9 mouse cellular contexts compared by ENCODE assay signal in genomic region chr2:77249771-77250681, GRCm38 (mm10). TPM values are rescaled to one million over a fixed set of nuclear protein-coding genes. Genes with fewer than 3 reads are reported as not detected.
DNase-seq lines count a peak whose midpoint lies in the region; ATAC-seq and TF ChIP-seq lines count a peak whose summit lies in the region.
"Had no signal": no experiment of that assay in that cellular context is flagged by ENCODE, and none has a peak within 500 bp of the region (broad histone marks: within the 10 kb centered on the region; RNA-seq: fewer than 3 reads in every experiment).

No protein-coding gene starts in this region.

- TF ChIP-seq POLR2A in thymus, adult 2 months (IDR thresholded peaks at IDR 0.05; ENCODE audit: control insufficient read depth, extremely low read depth, insufficient read depth, low read length, poor library complexity): no peak

- H3K9me3 ChIP-seq in forebrain, embryonic 14.5 days (replicated peaks; ENCODE audit: control insufficient read depth, low read length): no peaks in the 10 kb centered on the region
- no peaks in the 10 kb centered on the region for H3K9me3 ChIP-seq in intestine, embryonic 15.5 days
- H3K9me3 ChIP-seq in lung, postnatal 0 days (ENCODE audit: low read length): no peaks in the 10 kb centered on the region

- H3K4me3 ChIP-seq in thymus, adult 2 months (ENCODE audit: control insufficient read depth, insufficient read depth, low read length): no peak overlapping the region
- H3K4me3 ChIP-seq in forebrain, embryonic 14.5 days (ENCODE audit: low read depth, low read length): no peak overlapping the region
- no peak overlapping the region for H3K4me3 ChIP-seq in intestine, embryonic 15.5 days (replicated peaks)
- H3K4me3 ChIP-seq in lung, postnatal 0 days (ENCODE audit: low read depth, low read length): no peak overlapping the region
- H3K4me3 ChIP-seq: myocyte had no signal

- H3K4me2 ChIP-seq in forebrain, embryonic 14.5 days (ENCODE audit: low read length): no peak overlapping the region
- H3K4me2 ChIP-seq in intestine, embryonic 15.5 days (replicated peaks): no peak overlapping the region
- H3K4me2 ChIP-seq in lung, postnatal 0 days (replicated peaks; ENCODE audit: low read depth, low read length): no peak overlapping the region

- no peaks in the 10 kb centered on the region for H3K36me3 ChIP-seq in thymus, adult 2 months (ENCODE audit: control insufficient read depth, insufficient read depth, low read length)
- H3K36me3 ChIP-seq in forebrain, embryonic 14.5 days (ENCODE audit: control insufficient read depth, insufficient read depth, low read length): 0 out of 2 replicates have a peak, but pooled peaks cover 5% of the 10 kb centered on the region
- no peaks in the 10 kb centered on the region for H3K36me3 ChIP-seq in intestine, embryonic 15.5 days
- no peaks in the 10 kb centered on the region for H3K36me3 ChIP-seq in lung, postnatal 0 days (ENCODE audit: insufficient read depth, low read length)

- H3K4me1 ChIP-seq in thymus, adult 2 months (replicated peaks; ENCODE audit: control insufficient read depth, insufficient read depth, low read length): peaks cover 13% of the 10 kb centered on the region; the same call in 1 of the 2 replicates
- peaks cover 9% of the 10 kb centered on the region for H3K4me1 ChIP-seq in forebrain, embryonic 14.5 days (ENCODE audit: control insufficient read depth, insufficient read depth, low read length)
- no peaks in the 10 kb centered on the region for H3K4me1 ChIP-seq in intestine, embryonic 15.5 days (replicated peaks)
- H3K4me1 ChIP-seq in lung, postnatal 0 days (ENCODE audit: insufficient read depth, low read depth, low read length): peaks cover 4% of the 10 kb centered on the region; the same call in 1 of the 2 replicates

- DNase-seq in thymus, adult 2 months: no peak
- DNase-seq in thymus, adult 18-20 months: no peak
- DNase-seq in c-Kit-positive CD71-positive TER-119-negative erythroid progenitor cells, embryonic 14.5 days (ENCODE audit: low read depth): peak; percentile 5
- peak; percentile 64 for DNase-seq in forebrain, embryonic 14.5 days (ENCODE audit: low spot score)
- peak; percentile 70 for DNase-seq in lung, postnatal 0 days (ENCODE audit: low spot score)
- peak; percentile 84 for DNase-seq in retina, postnatal 1 day
- DNase-seq in frontal cortex, postnatal 25 days (ENCODE audit: low spot score in 2 of 2): no peak

- no peaks in the 10 kb centered on the region for H3K27me3 ChIP-seq in thymus, adult 2 months (ENCODE audit: control insufficient read depth, insufficient read depth, low read length)
- H3K27me3 ChIP-seq in forebrain, embryonic 14.5 days (replicated peaks; ENCODE audit: control insufficient read depth, insufficient read depth, low read length): no peaks in the 10 kb centered on the region
- no peaks in the 10 kb centered on the region for H3K27me3 ChIP-seq in intestine, embryonic 15.5 days (replicated peaks)
- no peaks in the 10 kb centered on the region for H3K27me3 ChIP-seq in lung, postnatal 0 days (replicated peaks; ENCODE audit: insufficient read depth, low read length)

- H3K9ac ChIP-seq in forebrain, embryonic 14.5 days (ENCODE audit: low read length): no peak overlapping the region
- H3K9ac ChIP-seq in intestine, embryonic 15.5 days: no peak overlapping the region
- H3K9ac ChIP-seq in lung, postnatal 0 days (replicated peaks; ENCODE audit: low read depth): no peak overlapping the region

- WGBS in thymus, adult 2 months: 49% methylated on average over 8 of the region's 8 CpGs
- 34% methylated on average over 8 of the region's 8 CpGs for WGBS in forebrain, embryonic 14.5 days
- 35% methylated on average over 8 of the region's 8 CpGs for WGBS in intestine, embryonic 15.5 days
- 48% methylated on average over 8 of the region's 8 CpGs for WGBS in lung, postnatal 0 days

- no peak for TF ChIP-seq EP300 in lung, postnatal 0 days (IDR thresholded peaks at IDR 0.05)

- 0 out of 2 replicates have a peak overlapping the region, but pooled peaks have one; percentile 48 for H3K27ac ChIP-seq in thymus, adult 2 months (ENCODE audit: control insufficient read depth, insufficient read depth, low read length)
- no peak overlapping the region; the same call in 1 of the 2 replicates for H3K27ac ChIP-seq in forebrain, embryonic 14.5 days (ENCODE audit: low read depth, low read length)
- no peak overlapping the region for H3K27ac ChIP-seq in intestine, embryonic 15.5 days
- no peak overlapping the region for H3K27ac ChIP-seq in lung, postnatal 0 days (ENCODE audit: low read length)

- TF ChIP-seq CTCF in thymus, adult 2 months (IDR thresholded peaks at IDR 0.05; ENCODE audit: borderline replicate concordance, control insufficient read depth, extremely low read depth, insufficient read depth, low read length, poor library complexity): no peak
- peak; percentile 89 for TF ChIP-seq CTCF in lung, postnatal 0 days (IDR thresholded peaks at IDR 0.05)

- ATAC-seq in forebrain, embryonic 14.5 days: peak; percentile 27; the same call in 1 of the 2 replicates
- ATAC-seq in intestine, embryonic 15.5 days: peak; percentile 69
- ATAC-seq in lung, postnatal 0 days: 0 out of 2 replicates have a peak, but pooled peaks have one; percentile 47

RNA-seq across cellular contexts. Expression of gene Sestd1, which starts 30.4 kb away (rescaled TPM):
- 9.4 and 9.7 TPM in 2 replicates for polyA plus RNA-seq in thymus, adult 2 months (2012; rRNA removed)
- 32.3 and 43.1 TPM in 2 replicates for polyA plus RNA-seq in forebrain, embryonic 14.5 days (2014; fragmentation: Nextera tagmentation; extraction: Ambion mirVana)
- polyA plus RNA-seq in intestine, embryonic 15.5 days (2015; fragmentation: Nextera tagmentation; extraction: Ambion mirVana): 15.8 and 17.3 TPM in 2 replicates
- polyA plus RNA-seq in lung, postnatal 0 days (2015; fragmentation: Nextera tagmentation; extraction: Ambion mirVana): 11.6 and 11.8 TPM in 2 replicates

Comparison
In these comparisons a context has a peak if more than half of its experiments do, and no peak if none do; other contexts are left out.
1. DNase-seq: peak in c-Kit-positive CD71-positive TER-119-negative erythroid progenitor cells, embryonic 14.5 days (single experiment), forebrain, embryonic 14.5 days (single experiment), lung, postnatal 0 days (single experiment) and retina, postnatal 1 day (single experiment); none in thymus, adult 2 months (single experiment), thymus, adult 18-20 months (0 of 2) and frontal cortex, postnatal 25 days (0 of 2).
2. Peak in every context shown above with its lines, with median percentiles within 50 percentile points of each other: ATAC-seq.